Mouse (Mus musculus): ENCODE measurements around the gene Foxd3. TPM values are rescaled to one million over a fixed set of nuclear protein-coding genes. Genes with fewer than 3 reads are reported as not detected.

The Foxd3 gene
- polyA plus RNA-seq, 1 experiment from 2014 or later: 1.1 TPM

DNA sequence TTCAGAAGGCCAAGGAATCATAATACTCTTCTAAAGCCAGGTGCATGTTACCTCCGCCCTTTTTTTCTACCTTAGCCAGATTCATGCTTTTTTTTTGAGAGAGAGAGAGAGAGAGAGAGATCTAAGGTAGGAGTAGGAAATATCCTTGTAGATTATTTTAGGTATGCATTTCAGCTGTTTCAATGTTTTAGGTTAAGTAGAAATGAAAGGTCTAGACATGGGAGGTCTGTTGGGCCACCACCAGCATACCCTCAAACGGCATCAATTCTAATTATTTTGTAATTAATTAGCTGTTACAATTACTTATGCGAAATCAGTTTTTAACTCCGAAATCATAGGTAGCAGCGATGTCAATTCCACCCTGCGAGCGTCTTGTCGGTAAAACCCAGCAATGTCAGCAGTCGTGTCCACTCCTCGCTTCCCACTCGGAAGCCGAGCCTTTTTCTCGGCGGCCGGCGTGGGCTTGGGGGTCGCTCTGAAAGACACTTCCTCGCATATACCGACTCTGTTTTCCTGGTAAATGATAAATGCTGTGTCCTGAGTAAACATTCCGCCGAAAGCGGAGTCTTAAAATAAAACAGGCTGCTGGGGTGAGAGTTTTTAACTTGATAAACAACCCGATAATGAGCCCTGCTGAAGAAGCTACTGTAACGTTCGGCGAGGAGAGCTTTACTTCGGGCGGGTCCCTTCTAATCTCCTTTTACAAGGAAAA lies 3.4 kb downstream of the Foxd3 start:
- Histone ChIP-seq H3K4me2 (no peak overlapping the region), H3K36me3 (no peaks in the 10 kb centered on the region), H3K4me3 (no peak overlapping the region), H3K27ac (no peak overlapping the region), H3K9me3 (no peaks in the 10 kb centered on the region), H3K9ac (no peak overlapping the region), H3K27me3 (peaks cover 92% of the 10 kb centered on the region), H3K4me1 (peaks cover 43% of the 10 kb centered on the region)
- no peak for ATAC-seq (ENCODE audit: insufficient number of reproducible peaks, low FRiP score, low TSS enrichment, low read depth)
- 2% methylated on average over 28 of the region's 28 CpGs for WGBS

DNA sequence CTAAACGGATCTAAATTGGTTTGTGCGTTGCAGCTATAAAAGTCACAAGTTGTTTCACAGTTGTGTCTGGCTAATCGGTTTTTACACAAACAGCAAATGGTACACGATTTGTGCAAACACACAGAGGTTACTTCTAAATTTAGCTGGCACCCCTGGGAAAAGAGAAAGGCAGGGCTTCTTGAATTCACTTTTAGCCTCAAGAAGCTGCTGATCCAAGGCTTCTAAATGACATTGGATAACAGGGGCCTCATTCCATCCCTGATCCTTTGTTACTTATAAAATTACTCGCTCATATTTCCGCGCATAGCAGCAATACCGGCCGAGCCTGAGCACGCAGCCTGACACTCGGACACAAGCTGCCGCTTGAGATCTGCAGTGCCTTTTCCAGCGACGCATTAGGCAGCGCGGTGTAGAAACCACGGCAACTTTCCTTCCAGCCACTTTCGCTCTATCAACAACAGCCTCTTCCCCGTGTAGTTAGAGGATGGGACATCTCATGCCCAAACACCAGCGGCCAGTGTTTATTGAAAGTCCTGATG lies 4.0 kb downstream of the Foxd3 start:
- H3K36me3 ChIP-seq: no peaks in the 10 kb centered on the region
- peaks cover 92% of the 10 kb centered on the region for H3K27me3 ChIP-seq
- H3K9ac ChIP-seq: no peak overlapping the region
- no peak overlapping the region for H3K27ac ChIP-seq
- no peak overlapping the region for H3K4me3 ChIP-seq
- H3K4me1 ChIP-seq: peaks cover 43% of the 10 kb centered on the region
- ATAC-seq (ENCODE audit: insufficient number of reproducible peaks, low FRiP score, low TSS enrichment, low read depth): no peak
- 0 out of 2 replicates have a peak overlapping the region, but pooled peaks have one; percentile 15 for H3K4me2 ChIP-seq
- H3K9me3 ChIP-seq: no peaks in the 10 kb centered on the region
- WGBS: under 1% methylated on average over 20 of the region's 20 CpGs

DNA sequence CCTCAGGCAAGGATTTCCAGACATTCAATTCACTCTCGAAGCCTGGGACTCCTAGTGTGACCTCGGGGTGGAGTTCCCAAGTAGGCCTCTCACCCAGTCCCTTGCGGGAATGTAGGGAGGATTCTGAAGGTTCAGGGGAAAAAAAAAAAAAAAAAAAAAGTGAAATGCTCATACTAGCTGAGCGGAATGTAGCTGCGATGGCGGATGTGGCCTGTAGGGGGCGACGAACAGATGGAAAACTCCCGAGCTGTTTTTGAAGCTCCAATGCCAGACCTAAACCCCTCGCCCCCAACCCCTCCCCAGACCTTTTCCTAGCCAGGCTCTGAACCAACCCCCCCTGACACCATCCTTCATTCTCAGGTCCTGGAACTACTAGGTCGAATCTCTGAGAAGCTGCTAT lies 4.9 kb downstream of the Foxd3 start:
- H3K27ac ChIP-seq: no peak overlapping the region
- peaks cover 91% of the 10 kb centered on the region for H3K27me3 ChIP-seq
- WGBS: under 1% methylated on average over 11 of the region's 11 CpGs
- H3K4me2 ChIP-seq: peak overlapping the region; percentile 26; the same call in 1 of the 2 replicates
- 0 out of 2 replicates have a peak overlapping the region, but pooled peaks have one; percentile 11 for H3K4me3 ChIP-seq
- H3K36me3 ChIP-seq: no peaks in the 10 kb centered on the region
- no peak for ATAC-seq (ENCODE audit: insufficient number of reproducible peaks, low FRiP score, low TSS enrichment, low read depth)
- no peak overlapping the region for H3K9ac ChIP-seq
- no peaks in the 10 kb centered on the region for H3K9me3 ChIP-seq
- H3K4me1 ChIP-seq: peaks cover 39% of the 10 kb centered on the region

DNA sequence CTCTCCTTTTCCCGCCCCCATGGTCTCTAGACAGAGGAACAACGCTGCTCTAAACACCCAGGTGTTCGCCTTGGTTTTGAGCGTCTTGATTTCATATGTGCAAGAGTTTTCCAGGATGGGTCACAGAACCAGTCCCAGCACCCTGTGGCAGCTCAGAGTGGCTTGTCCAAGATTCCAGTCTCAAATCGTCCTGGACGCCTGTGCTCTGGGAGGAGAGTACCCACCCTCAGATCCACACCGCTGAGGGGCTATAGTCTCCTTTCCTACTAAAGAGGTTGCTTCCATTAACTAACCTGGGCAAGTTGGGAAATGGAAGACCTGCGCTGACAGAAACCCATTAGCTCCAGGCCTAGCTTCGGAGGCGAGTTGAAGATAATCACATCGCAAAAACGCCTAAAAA lies 5.9 kb downstream of the Foxd3 start:
- H3K9me3 ChIP-seq: no peaks in the 10 kb centered on the region
- ATAC-seq (ENCODE audit: insufficient number of reproducible peaks, low FRiP score, low TSS enrichment, low read depth): no peak
- WGBS: 6% methylated on average over 12 of the region's 12 CpGs

DNA sequence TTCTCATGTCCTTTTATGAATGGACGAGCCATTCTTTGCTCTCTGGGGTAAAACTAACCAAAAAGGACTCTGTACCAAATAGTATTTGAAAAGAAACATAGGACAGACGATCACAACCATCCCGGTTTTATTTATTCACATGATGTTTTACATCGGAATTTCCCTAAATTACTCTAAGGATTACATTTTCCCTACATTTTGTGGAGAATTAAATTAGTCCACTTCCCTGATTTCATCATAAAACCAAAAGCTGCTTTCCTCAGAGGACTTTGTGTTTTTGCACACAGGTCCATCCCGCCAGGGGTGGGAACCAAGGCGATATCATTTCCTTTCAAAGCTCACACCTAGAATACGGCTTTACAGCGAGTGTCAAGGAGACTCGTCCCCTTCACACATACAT lies 6.3 kb downstream of the Foxd3 start:
- no peaks in the 10 kb centered on the region for H3K36me3 ChIP-seq
- 10% methylated on average over 9 of the region's 9 CpGs for WGBS
- no peak overlapping the region for H3K4me3 ChIP-seq
- peaks cover 79% of the 10 kb centered on the region for H3K27me3 ChIP-seq
- no peaks in the 10 kb centered on the region for H3K9me3 ChIP-seq
- H3K27ac ChIP-seq: no peak overlapping the region
- H3K9ac ChIP-seq: no peak overlapping the region
- no peak for ATAC-seq (ENCODE audit: insufficient number of reproducible peaks, low FRiP score, low TSS enrichment, low read depth)
- peaks cover 25% of the 10 kb centered on the region for H3K4me1 ChIP-seq
- no peak overlapping the region for H3K4me2 ChIP-seq

More for the DNA sequence above, 5.9 kb downstream of the Foxd3 start:
- H3K36me3 ChIP-seq: no peaks in the 10 kb centered on the region
- no peak overlapping the region for H3K4me3 ChIP-seq
- no peak overlapping the region for H3K4me2 ChIP-seq
- no peak overlapping the region for H3K9ac ChIP-seq
- peaks cover 84% of the 10 kb centered on the region for H3K27me3 ChIP-seq
- peaks cover 29% of the 10 kb centered on the region for H3K4me1 ChIP-seq
- H3K27ac ChIP-seq: no peak overlapping the region

DNA sequence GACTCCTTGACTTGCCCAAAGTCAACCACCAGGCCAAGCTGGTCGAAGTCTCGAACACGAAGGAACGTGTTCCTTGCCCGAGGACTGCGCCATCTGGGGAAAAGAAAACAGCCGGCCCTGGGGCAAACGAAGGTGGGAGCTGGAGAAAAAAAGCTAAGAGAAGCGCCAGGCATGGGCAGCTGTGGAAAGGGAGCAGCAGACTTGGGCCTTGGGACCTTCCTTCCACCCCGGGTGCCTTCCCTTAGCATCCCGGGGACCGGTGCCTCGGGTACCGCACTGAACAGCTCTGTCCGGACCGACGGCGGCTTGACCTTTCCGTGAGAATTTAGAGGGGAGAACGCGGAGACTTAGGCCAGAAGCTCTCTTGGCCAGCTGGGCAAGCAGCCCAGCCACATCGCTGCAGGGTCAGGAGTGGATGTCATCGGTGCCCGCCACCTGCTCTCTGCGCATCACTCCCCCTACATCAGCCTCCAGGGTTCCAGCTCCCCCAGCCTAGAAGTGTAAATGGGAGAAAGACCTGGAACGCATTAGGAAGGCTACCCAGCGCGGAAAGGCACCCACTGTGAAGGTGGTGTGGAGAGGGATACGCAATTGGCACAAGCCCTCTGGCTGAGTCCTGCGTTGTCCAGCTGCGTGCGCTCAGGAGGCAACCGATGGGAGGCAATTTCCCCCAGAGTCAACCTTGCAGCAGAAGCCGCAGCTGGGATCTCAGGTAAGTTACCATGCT lies 6.9 kb downstream of the Foxd3 start:
- Histone ChIP-seq H3K4me1 (peaks cover 19% of the 10 kb centered on the region), H3K9me3 (no peaks in the 10 kb centered on the region), H3K4me2 (no peak overlapping the region), H3K27ac (no peak overlapping the region), H3K27me3 (peaks cover 73% of the 10 kb centered on the region), H3K9ac (no peak overlapping the region), H3K4me3 (no peak overlapping the region), H3K36me3 (no peaks in the 10 kb centered on the region)
- no peak for ATAC-seq (ENCODE audit: insufficient number of reproducible peaks, low FRiP score, low TSS enrichment, low read depth)
- 4% methylated on average over 34 of the region's 34 CpGs for WGBS

DNA sequence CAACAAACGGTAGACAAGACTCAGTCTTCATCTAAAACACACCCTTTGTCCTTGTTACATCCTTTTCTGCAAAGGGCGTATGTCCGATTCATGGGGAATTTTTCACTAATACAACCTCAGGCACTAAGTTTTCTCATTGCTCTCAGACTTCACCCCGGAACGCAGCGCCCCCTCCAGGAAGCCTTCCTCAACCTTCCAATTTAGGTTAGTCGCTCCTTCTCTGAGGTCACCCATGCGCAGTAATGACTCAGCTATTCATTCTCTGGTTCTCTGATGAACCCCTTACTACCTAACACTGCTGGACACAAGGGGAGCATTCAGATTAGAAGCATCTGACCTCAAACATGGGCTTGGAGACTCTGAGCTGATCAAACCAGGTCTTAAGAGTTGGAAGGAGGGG lies 7.6 kb downstream of the Foxd3 start:
- Histone ChIP-seq H3K4me2 (no peak overlapping the region), H3K9me3 (no peaks in the 10 kb centered on the region), H3K27ac (no peak overlapping the region), H3K9ac (no peak overlapping the region), H3K4me1 (peaks cover 18% of the 10 kb centered on the region), H3K4me3 (no peak overlapping the region), H3K36me3 (no peaks in the 10 kb centered on the region), H3K27me3 (peaks cover 69% of the 10 kb centered on the region)
- no peak for ATAC-seq (ENCODE audit: insufficient number of reproducible peaks, low FRiP score, low TSS enrichment, low read depth)
- 19% methylated on average over 8 of the region's 8 CpGs for WGBS

DNA sequence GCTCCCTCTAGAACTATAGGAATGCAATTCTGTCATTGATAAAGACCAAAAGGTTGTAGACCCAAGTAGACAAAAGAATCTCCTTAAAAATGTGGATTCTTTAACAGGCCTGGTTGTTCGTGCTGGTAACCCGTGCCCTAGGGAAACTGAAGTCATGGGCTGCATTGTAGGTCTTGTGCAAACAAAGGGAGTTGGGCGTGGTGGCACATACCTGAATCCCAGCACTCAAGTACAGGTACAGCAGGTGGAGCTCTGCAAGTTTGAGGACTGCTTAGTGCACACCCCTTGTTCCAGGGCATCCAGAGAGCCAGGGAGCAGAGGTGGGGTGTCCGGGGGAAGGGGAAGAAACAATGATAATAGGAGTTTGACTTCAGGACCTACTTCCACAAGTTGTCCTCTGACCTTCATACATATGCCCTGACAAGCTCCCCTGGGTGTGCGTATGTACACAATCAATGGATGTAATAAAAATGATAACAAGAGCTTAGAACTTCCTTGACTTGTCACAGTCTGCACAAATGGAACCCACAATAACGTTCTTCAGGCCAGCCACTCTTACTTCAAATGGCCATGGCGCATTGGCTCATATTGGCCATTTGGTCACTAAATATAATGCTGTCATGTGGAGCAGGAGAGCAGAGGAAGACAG lies 14.2 kb downstream of the Foxd3 start:
- H3K9me3 ChIP-seq: no peaks in the 10 kb centered on the region
- H3K27ac ChIP-seq: no peak overlapping the region
- ATAC-seq (ENCODE audit: insufficient number of reproducible peaks, low FRiP score, low TSS enrichment, low read depth): no peak
- no peak overlapping the region for H3K4me2 ChIP-seq
- WGBS: 89% methylated on average over 7 of the region's 7 CpGs
- H3K27me3 ChIP-seq: peaks cover 7% of the 10 kb centered on the region
- no peak overlapping the region for H3K4me3 ChIP-seq
- H3K36me3 ChIP-seq: no peaks in the 10 kb centered on the region
- no peaks in the 10 kb centered on the region for H3K4me1 ChIP-seq
- no peak overlapping the region for H3K9ac ChIP-seq

DNA sequence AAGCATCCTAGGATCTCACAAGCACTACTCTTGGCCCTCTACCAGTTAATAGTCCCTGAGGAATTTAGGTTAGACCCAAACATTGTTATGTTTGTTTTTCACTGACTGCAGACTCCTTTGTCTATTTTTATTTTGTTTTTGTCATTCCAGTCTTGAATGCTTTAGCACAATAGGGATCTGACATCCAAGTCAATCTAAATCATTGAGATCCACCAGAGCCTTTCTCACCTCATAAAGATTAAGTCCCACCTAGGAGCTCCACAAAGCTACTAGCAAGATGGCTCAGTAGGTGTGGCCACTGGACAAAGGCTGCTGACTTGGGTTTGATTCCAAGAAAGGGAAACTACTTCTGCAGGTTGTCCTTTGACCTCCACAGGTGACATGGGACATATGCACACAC lies 19.1 kb downstream of the Foxd3 start:
- no peak for ATAC-seq (ENCODE audit: insufficient number of reproducible peaks, low FRiP score, low TSS enrichment, low read depth)
- Histone ChIP-seq H3K4me2 (no peak overlapping the region), H3K4me3 (no peak overlapping the region), H3K36me3 (no peaks in the 10 kb centered on the region), H3K9ac (no peak overlapping the region), H3K9me3 (no peaks in the 10 kb centered on the region), H3K27ac (no peak overlapping the region), H3K4me1 (no peaks in the 10 kb centered on the region), H3K27me3 (no peaks in the 10 kb centered on the region)

DNA sequence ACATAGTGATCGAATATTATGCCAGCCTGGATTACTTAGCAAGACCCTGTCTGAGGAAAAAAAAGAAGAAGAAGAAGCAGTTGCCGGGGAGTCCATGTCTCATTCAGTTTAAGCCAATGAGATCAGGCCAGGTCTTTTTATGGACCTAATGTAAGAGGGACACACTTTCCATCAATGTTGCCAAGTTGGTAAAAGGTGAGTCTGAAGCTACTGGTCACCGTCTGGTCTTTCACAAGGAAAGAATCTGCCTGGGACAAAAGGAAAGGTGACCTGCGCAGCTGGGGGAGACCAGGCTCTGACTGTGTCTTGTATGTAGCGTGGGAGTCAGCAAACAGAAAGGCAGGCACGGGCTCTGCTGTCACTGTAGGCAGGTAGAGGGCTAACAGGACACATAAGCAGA lies 27.8 kb downstream of the Foxd3 start:
- WGBS: 82% methylated on average over 6 of the region's 6 CpGs
- Histone ChIP-seq H3K4me2 (no peak overlapping the region), H3K27ac (no peak overlapping the region), H3K9me3 (no peaks in the 10 kb centered on the region), H3K4me3 (no peak overlapping the region), H3K4me1 (no peaks in the 10 kb centered on the region), H3K27me3 (no peaks in the 10 kb centered on the region; the same call in 1 of the 2 replicates), H3K9ac (no peak overlapping the region), H3K36me3 (no peaks in the 10 kb centered on the region)
- ATAC-seq (ENCODE audit: insufficient number of reproducible peaks, low FRiP score, low TSS enrichment, low read depth): no peak

DNA sequence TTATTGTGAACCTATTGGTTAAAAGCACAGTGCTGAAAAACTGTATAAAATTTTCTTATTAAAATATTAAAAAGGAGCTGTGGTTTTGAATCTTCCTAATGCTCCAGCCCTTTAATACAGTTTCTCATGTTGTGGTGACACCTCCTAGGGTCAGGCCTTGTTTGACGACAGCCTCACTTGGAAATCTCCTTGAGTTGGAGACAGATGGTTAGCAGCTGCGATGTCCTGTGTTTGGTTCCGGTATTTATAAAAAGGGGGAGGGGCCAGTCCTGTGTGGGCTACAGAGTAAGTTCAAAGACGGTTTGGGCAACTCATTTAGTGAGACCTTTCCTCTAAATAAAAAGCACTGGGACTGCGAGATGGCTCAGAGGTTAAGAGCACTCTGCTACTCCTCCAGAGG lies 30.2 kb downstream of the Foxd3 start:
- H3K4me3 ChIP-seq: no peak overlapping the region
- WGBS: 37% methylated on average over 5 of the region's 5 CpGs
- ATAC-seq (ENCODE audit: insufficient number of reproducible peaks, low FRiP score, low TSS enrichment, low read depth): no peak
- no peaks in the 10 kb centered on the region; the same call in 1 of the 2 replicates for H3K27me3 ChIP-seq
- H3K9ac ChIP-seq: no peak overlapping the region
- H3K4me1 ChIP-seq: no peaks in the 10 kb centered on the region
- H3K9me3 ChIP-seq: no peaks in the 10 kb centered on the region
- H3K36me3 ChIP-seq: no peaks in the 10 kb centered on the region
- no peak overlapping the region for H3K4me2 ChIP-seq
- H3K27ac ChIP-seq: no peak overlapping the region

Measured in limb, embryonic 15.5 days (tissue).